Mouse (Mus musculus): Measurements from ENCODE around the gene BC017158.

BC017158 gene

DNA sequence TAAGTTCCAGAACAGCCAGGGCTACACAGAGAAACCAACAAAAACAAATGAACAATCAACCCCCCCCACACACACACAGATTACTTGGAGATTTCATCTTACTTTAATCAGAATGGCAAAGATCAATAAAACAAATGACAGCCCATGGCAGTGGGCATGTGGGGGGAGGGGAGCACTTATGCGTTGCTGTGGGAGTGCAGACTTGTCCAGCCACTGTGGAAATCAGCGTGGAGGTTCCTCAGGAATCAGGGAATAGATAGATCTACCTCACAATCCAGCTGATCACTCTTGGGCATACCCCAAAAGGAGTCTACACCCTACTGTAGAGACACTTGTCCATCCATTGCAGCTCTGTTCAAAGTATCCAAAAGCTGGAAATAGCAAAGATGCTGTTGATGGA lies 43.0 kb downstream of the BC017158 start:
- DNase-seq, result no peak

DNA sequence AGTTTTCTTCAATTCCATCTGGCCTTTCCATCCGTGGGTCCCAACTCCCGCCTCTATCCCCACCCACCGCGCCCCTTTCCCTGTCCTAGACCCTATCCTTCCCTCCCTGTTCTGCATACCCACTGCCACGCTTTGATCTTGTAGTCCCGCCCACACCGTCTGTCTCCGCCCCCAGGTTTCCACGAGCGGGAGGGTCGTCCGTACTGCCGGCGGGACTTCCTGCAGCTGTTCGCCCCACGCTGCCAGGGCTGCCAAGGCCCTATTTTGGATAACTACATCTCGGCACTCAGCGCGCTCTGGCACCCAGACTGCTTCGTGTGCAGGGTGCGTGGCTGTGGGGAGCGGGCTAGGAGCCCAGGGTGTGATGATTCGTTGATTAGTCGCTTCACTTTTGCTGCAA lies 45.4 kb downstream of the BC017158 start:
- peak; percentile 93 for DNase-seq

DNA sequence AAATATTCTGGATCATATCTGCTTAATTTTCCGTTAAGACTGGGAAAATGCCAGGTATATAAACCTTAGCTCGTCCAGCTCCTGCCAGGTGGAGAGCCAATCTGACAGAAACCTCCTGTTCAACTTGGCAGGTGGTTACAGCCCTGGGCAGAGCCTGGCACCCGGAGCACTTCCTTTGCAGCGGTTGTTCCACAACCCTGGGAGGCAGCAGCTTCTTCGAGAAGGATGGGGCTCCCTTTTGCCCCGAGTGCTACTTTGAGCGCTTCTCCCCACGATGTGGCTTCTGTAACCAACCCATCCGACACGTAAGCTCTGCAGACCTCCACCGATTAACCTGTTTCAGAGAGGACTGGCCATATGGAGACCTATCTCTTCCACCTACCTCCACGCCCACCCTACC lies 46.0 kb downstream of the BC017158 start:
- peak; percentile 53 for DNase-seq

DNA sequence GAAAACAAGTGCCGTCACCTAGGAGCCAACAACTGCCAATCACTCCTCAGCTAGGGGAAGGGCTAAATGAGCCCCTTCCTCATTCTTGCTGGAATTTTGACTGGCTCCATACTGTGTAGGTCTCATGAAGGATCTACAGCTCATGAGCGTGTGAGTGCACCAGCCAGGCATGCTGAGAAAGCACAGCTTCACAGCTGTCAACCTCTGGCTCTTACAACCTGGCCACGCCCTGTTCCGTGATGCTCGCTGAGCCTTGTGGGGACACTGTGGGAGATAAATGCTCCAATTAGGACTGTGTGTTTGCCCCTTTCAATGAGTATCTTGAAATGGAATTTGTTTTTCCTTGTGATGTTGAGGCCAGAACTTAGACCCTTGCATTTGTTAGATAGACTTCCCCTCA lies 48.0 kb downstream of the BC017158 start:
- no peak for DNase-seq

DNA sequence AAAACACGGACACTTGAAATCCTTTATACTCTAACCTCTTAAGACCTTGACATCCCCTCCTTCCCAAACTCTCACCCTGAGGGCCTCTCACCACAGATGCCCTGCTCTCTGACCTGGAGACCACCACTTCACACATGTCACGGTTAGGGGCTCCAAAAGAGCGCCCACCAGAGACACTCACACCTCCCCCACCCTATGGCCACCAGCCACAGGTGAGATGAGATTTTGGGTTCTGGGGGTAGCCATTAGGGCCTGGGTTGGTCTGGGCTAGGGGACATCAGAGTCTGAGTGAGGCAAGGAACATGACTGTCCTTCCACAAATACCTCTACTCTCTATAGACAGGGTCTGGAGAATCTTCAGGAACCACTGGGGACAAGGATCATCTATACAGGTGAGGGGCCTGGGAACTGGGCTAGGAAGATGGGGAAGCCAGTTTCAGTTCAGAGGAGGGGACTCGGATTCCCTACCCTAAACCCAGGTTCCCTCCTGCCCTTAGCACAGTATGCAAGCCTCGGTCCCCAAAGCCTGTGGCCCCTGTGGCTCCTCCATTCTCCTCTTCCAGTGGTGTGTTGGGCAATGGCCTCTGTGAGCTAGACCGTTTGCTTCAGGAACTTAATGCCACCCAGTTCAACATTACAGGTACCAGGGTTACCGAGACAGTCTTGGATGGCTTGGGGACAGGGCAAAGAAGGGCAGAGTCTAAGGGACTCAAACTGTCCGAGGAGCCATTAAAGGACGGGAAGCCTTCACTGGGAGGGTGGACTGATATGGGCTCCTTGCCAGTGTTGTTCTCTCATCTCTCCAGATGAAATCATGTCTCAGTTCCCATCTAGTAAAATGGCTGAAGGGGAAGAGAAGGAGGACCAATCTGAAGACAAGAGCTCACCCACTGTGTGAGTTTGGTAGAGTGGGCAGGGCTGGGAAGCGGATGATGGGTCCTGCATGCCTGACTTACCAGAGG lies 49.6 kb downstream of the BC017158 start:
- no peak for DNase-seq

DNA sequence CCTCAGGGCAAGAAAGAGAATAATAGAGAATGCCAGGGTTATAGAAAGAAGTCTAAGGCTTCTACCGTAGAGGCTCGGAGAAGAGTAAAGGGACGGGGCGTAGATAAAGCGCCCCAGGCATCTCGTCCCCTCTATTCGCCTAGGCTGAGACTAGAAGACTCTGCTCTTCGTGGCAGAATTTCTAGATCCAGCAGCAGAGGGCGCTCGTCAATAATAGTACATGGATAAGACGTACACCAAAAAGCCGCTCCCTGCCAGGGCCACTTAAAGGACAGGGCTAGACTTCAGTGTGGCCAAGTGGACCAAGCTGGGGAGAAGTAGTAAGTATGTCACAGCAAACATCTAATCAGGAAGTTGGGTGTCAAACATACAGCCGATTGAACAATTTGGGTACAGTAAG lies 50.5 kb downstream of the BC017158 start:
- peak; percentile 92 for DNase-seq

DNA sequence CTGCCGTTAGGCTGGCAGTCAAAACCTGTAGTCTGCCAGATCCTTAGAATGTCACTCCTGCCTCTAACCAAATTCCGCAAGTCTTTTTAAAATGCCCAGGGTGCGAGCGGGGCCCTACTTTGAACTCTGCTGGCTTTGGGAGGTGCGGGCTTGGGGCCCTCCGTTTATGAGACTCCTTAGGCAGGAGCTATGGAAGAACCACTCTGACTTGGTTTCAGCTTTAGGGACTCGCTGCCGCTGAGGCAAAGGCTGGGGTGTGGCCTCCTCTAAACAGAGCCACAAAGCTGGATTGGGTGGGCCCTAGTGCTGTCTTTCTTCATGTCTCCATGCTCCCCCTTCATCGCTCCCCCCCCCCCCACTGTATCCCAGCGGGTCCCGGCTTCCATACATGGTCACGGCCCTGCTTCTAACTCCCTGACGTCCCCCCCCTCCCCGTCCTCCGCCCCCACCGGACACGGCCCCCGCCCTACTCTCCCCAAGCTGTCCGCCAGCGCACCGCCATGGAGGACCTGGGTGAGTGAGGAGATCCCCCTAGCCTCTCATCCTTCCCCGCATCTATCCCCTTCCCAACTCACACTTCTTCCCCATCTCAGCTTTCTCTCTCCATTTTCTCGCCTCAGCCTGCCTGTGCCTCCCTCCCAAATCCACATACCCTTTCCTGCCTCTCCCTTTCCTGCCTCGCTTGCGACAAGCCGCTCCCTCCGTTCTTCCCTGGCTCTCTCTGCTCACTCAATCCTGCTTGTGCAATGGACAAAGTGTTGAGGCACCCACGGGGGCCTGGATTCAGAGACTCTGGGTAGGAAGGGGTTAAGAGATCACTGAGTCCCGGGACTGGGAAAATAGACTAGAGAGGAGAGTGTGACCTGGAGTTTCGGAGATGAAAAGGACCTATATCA lies 51.2 kb downstream of the BC017158 start, which contains the start of gene Tgfb1i1:
Gene Tgfb1i1 (plus strand): TSS at position 317 of the 896 bp plus-strand sequence.
- DNase-seq, result no peak

DNA sequence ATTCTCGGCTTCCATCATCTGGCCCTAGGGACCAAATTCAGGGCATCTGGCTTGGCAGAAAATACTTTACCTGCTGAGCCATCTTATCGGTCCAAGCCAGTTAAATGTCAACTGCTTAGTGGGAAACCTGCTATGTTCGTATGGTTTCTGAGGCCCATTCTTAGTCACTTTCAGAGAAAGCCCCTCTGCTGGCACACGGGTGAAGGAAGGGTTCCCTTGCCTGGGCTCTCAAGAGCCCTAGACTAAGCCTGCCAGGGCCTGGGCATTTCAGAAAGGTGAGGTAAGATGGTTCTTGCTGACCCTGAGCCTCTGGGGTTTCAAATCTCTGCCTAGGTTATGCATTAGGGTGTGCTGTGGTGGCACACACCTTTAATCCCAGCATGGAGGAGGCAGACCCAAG lies 52.4 kb downstream of the BC017158 start:
- no peak for DNase-seq

DNA sequence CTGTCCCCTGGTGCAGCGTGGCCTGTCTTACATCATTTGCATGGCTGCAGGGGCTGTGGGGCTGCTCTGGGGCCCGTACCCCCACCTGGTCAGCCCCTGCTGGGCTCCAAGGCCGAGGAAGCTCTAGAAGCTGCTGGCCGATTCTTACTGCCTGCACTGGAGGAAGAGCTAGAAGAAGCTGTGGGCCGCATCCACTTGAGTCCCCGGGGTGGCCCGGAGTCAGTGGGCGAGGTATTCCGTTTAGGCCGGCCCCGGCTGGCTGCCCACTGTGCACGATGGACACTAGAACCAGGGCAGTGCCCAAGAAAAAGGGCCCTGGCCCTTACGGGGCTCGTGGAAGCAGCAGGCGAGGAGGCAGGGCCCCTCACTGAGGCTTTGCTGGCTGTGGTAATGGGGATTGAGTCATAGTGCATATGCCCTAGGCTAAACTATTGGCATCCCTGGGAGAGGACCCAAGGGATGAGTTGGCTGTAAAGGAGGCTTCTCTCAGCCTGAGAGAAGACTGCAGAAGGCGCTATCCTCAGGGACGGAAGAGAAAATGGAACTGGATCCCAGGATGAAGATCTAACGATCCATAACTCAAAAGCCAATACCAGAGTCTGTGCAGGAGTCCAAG lies 53.5 kb downstream of the BC017158 start:
- DNase-seq, result no peak

DNA sequence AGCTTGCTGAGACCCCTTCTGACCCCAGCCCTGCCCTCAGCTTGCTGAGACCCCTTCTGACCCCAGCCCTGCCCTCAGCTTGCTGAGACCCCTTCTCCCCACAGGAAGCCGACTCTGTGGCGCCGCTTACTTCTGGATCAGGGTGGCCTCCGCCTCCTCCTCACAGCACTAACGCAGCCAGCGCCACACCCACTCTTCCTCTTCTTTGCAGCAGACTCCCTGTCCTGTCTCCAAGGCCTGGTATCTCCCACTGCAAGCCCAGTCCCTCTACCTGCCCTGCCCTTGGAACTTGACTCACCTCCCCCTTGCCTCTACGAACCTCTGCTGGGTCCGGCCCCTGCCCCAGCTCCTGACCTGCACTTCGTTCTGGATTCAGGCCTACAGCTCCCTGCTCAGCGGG lies 54.0 kb downstream of the BC017158 start:
- DNase-seq, result no peak

DNA sequence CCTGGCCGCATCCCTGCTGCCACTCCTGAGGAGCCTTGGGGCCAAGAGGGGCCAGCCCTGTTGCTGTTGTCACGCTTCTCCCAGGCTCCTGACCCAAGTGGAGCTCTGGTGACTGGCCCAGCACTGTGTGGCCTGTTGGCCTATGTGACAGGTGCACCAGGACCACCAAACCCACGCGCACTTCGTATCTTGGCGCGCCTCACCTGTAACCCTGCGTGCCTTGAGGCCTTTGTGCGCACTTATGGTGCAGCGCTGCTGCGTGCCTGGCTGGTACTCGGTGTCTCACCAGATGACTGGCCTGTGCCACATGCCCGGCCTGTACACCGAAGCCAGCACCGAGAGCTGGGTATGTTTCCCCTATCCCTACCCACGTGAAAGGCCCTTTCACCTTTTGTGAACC lies 55.6 kb downstream of the BC017158 start:
- no peak for DNase-seq

DNA sequence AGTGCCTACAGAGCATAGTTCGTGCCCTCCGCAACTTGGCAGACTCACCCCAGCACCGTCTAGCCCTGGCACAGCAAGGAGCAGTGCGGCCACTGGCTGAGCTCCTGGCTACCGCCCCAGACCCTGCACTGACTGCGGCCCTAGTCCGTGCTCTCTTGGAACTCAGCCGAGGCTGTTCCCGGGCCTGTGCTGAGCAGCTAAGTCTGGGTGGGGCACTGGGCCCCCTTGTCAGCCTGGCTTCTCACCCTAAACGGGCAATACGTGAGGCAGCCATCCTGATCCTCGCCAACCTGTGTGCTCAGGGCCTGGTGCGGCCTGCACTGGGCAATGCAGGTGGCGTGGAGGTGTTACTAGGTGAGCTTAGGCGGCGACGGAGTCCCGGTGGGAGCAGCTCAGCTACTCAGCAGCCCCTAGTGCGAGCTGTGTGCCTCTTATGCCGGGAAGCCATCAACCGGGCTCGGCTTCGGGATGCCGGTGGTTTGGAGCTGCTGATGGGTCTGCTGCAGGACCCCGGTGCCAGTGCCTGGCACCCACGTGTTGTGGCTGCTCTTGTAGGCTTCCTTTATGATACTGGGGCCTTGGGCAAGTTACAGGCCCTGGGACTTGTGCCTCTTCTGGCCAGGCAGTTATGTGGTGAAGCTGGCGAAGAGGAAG lies 57.7 kb downstream of the BC017158 start:
- DNase-seq, result no peak

DNA sequence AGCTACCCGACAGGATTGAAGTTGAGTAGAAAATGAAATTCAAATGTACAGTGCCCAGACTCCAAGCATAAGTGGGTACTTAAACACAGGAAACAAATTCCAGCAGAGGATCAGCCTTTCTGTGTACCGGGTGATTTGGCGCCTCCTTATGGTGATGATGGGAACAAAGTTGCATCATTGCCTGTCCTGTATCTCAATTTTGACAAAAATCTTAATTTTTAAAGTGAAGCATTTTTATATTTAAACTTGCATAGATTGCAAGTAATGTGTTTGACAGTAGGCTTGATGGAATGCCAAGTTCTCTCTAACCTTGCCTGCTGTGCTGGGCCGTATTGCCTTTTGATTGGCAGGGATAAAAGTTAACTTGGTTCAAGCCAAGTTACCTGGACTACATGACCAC lies 59.0 kb downstream of the BC017158 start:
- peak; percentile 67 for DNase-seq

DNA sequence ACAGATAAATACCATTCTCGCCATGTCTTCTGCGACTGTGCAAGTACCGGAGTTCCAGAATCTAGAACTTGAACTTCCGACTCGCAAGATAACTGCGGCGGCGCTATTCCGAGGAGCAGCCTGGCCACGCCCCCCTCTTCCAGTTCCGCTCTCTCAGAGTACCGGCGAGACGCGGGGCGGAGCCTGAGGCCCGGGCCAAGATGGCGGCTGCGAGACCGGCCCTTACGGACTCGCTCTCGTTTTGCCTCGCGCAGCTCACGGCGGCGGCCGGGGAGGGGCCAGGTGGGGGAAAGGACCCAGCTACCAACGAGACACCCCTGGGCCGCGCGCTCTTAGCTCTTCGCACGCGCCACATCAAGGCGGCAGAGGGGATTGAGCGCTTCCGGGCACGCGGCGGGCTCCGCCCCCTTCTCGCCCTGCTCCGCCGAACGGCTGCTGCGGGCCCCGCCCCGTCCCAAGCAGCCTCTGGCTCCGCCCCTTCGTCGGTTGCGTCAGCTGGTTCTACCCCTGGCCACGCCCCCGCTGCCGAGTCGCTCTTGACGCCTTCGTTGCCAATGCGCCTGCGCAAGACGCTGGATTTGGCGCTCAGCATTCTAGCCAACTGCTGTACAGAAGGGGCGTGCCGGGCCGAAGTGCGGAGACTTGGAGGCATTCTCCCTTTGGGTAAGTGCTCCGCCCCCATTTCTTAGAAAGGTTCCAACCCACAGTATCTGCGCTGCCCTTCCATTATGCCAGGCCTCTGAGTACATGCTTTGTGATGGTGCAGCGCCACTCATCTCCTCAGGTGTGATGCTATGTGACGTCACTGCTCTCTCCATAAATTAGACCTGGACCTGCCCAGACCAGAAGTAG lies 59.8 kb downstream of the BC017158 start, which contains the start of gene 9130023H24Rik:
Gene 9130023H24Rik (minus strand): TSS at position 105 of the 852 bp plus-strand sequence.
- DNase-seq, result peak; percentile 100

DNA sequence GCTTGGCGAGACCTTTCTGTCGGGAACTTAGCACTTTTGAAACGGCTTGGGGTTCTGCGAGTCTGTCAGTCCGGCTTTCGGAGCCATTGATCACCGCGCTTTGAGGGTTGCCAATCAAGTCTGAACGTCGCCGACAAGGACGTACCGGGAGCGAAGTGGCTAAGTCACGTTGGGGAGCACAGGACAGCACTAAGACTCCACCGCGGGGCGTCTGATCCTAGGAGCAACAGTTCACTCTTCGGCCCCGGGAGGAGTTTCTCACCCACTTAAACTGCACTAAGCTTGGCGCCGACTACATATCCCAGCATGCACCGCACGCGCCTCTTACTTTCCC lies 60.4 kb downstream of the BC017158 start:
- DNase-seq, result no peak

DNA sequence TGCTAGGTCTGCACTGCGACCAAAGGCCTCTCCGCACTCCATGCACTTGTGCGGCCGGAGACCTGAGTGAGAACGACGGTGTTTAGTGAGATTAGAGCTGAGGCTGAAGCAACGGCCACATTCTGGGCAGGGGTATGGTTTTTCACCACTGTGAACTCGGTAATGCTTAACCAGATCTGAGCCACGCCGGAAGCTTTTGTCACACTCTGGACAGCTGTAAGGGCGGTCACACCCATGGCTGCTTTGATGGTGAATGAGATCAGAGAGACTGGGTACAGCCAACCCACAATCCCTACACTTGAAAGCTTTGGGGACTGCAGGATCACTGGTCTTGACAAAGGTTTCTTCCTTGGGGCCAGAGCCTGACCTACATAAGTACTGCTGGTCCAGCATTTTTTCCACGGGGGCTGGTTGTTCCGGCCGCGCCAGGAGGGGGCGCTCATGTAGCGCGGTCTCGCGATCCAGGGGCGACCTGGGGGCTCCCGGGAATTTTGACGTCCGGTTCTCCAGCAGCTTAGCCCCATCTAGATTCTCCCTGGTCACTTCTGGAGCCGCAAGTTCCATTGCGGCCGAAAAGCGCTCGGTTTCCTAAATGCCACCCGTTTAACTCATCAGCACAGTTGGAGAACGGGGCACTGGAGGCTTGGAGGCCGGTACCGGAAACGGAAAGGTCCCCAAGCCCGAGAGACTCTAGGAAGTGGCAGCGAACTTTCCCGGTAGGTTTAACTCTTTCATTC lies 60.9 kb downstream of the BC017158 start, which contains the start of gene Armc5:
Gene Armc5 (plus strand): TSS at position 487 of the 737 bp plus-strand sequence.
- DNase-seq, result peak; percentile 87

DNA sequence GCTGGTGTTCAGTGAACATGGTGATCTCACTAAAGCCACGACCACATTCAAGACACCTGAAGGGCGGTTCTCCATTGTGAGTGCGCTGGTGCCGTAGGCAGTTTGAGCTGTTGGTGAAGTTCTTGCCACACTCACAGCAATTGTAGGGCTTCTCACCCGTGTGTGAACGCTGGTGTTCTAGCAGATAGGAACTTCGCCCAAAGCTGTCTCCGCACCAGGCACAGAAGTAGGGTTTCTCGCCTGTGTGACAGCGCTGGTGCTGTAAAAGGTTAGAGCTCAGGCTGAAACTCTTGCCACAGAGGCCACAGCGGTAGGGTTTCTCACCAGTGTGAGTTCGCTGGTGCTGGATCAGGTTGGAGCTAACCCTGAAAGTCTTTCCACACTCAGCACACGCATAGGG lies 61.5 kb downstream of the BC017158 start:
- no peak for DNase-seq

DNA sequence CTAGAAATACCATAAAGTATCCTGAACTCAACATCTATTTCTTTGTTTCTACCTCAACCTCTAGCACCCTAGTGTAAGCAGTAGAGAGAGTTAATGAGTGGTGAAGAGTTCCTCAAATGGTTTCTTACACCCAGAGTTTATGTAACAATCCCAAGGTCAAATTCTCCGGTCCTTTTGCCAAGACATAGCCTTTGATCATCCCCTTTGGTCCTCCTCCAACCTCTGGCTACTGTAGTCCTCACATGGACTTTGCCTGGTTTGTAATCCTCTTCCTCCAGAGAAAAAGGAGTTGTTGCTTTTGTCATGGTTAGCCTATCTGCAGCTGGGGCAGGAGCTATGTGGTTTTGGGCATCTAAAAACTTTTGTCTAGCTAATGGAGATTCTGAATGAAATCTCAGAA lies 62.5 kb downstream of the BC017158 start:
- no peak for DNase-seq

DNA sequence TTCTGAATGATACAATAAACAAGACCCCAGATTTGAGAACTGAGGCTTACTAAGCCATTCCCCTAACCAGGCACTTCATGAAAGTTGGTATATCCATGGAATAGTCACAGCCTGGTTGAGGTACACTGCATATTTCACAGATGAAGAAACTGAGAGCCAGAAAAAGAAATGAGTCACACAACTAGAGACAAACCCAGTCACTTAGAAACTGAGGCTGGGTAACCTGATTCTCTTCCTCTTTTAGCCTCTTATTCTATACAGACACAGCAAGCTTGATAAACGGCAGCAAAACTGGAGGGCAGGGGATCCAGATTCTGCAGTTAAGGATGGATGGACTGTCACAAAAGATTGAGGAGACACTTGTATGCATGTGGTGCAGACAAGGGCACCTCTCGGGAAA lies 63.2 kb downstream of the BC017158 start:
- DNase-seq, result no peak

DNA sequence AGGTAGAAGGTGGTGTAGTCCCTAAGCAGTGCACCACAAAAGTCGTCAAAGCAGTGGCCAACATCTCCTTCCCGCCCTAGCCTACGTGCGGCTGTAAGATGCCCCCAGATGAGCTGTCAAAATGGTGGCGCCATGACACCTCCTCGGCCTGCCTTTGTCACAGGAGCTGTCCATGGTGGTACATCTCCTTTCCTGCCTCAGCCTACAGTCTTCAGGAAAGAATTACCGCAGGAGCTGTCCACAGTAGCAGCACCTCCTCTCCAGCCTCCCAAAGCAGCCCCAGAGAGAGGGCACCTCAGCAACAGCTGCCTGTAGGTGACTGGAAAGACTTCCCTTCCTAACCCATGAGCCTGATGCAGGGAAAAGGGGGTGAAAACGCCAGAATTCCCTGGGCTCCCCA lies 66.2 kb downstream of the BC017158 start:
- peak; percentile 26 for DNase-seq

Data from thymus, postnatal 4 days (tissue).